Mouse (Mus musculus): ENCODE data around the gene Ralgps1.
A peak's percentile ranks its signal among the peaks of the same experiment; 100 is the strongest.
"Not testable (repeated sequence)": the region's sequence is repeated elsewhere in the genome, so short reads cannot be mapped to it uniquely, and the experiment has no call there.

The Ralgps1 gene

DNA sequence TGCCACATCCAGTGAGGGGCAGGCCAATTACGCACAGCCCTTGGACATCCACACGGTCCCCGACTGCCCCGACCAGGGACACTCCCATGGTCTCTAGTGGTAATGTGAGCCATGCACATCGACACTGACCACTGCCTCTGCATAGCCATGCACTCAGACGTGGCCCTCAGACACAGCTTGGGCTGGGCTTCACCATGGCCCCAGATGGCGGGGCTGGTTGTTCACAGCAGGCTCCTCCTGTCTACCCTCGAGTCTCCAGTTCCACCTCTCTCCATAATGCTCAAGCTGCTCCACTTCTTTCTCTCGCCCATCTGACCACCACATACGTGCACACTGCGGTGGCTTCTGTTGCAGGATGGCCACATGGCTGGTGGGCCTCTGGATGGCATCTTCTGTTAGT lies 160.0 kb downstream of the Ralgps1 start:
- DNase-seq (ENCODE audit: low read depth), result not testable (repeated sequence)

DNA sequence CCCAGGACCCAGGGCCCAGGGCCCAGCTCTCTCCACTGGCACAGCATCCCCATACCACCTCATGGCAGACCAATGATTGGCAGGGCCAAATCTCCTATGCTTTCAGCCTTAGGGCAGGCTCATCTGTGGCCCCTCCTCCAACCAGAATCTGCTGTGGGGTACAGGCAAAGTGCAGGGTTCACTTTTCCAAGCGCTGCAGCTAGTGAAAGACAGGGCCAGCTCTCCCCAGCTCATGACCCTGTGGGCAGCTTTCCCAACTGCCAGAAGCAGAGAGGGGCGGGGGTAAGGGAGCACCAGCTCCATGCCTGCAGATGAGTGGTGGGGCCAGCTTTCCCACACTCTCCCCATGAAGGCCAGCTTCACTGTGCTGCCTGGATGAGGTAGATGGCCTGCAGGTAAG lies 160.4 kb downstream of the Ralgps1 start:
- no peak for DNase-seq (ENCODE audit: low read depth)

DNA sequence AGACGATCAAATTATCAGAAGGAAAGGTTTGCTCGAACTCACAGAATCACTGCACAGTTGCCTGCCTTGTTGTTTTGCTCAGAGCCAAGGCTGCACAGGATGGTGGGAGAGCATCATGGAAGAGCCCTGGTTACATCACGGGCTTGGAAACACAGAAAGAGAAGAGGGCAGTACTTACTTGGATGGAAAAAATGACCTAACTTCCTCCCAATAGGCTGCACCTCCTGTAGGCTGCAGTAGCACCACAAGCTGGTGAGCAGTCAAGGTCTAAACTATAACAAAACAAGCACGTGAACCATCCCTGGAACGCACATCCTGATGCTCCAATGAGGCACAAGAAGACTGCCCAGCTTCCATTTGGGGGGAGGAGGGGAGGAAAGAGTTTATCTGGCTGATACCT lies 163.2 kb downstream of the Ralgps1 start:
- peak; percentile 31 for DNase-seq (ENCODE audit: low read depth)

DNA sequence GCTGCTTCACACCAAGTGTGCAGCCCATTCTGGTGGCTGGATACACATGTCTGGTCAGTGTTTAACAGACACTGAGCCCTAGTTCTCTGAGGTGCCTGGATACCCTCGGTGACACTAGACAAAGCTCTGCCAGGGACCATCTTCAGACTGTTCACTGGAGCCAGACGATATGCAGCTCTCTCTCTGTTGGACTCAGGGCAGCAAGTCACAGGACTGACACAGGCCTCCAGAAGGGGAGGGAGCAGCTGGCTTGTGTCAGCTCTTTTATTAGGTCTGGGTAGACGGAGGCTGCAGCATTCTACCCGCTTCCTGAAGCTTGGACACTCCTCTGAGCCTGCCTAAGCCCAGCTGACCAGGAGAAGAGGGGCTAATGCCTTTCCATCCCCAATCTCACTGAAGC lies 164.2 kb downstream of the Ralgps1 start:
- DNase-seq (ENCODE audit: low read depth), result no peak

DNA sequence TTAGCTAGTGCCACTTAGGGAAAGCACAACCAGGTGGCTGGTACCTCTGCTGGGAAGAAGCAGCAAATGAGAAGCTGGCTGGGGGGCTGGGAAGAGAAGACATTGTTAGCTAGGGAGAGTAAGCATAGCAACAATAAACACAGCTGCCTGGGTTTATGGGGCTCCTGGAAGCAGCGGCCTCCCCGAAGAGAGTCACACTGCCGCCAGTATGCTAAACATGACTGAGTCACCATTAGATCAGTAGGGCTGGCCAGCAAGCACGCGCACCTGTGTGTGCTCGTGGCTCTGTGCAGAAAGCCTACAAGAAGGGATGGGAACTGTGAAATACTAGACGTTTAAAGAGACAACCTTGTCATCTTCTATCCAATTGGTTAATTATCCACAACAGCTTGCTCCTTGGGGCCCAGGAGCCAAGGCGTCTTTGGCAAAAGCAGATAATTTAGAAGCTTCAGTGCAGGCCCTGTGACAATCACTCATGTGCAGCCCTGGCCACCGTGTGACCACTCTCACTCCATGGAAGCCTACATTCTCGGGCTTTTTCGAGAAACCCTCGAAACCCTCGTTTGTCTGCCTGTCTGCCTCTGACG lies 165.3 kb downstream of the Ralgps1 start:
- no peak for DNase-seq (ENCODE audit: low read depth)

DNA sequence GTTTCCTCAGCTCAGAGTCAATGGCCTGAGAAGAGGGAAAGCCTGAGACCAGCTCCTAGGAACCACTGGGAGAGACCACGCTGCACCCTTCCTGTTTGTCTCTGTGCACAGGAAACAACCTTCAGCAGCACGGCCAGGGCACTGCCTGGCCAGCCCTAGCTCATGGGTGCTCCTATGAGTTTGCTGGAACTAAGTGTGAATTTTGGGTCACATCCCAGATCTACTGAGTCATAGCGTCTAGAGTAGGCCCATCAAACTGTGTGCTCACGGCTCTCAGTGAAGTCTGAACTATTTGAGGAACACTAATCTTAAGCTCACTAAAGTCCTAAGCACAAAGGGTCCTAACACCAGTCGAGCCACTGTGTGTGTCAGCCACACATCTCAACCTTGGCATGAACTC lies 166.3 kb downstream of the Ralgps1 start:
- peak; percentile 16 for DNase-seq (ENCODE audit: low read depth)

DNA sequence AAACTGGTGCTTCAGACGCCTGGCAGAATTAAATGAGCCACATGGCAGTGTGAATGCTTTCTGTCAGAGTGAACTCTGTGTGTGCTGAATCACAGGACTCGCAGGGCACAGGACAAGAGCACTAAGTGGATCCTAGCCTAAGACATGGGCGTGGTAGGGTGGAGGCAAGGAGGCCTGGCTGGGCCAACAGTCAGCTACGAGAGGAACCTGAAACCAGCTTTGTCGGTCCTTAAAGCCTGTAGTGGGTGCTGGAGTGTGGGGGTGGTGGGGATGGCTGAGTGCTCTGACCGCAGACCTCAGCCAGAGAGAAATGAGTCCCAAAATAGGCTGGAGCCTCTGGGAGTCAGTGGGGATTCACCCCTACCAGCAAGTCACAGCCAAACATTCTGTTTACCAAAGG lies 168.0 kb downstream of the Ralgps1 start:
- no peak for DNase-seq (ENCODE audit: low read depth)

DNA sequence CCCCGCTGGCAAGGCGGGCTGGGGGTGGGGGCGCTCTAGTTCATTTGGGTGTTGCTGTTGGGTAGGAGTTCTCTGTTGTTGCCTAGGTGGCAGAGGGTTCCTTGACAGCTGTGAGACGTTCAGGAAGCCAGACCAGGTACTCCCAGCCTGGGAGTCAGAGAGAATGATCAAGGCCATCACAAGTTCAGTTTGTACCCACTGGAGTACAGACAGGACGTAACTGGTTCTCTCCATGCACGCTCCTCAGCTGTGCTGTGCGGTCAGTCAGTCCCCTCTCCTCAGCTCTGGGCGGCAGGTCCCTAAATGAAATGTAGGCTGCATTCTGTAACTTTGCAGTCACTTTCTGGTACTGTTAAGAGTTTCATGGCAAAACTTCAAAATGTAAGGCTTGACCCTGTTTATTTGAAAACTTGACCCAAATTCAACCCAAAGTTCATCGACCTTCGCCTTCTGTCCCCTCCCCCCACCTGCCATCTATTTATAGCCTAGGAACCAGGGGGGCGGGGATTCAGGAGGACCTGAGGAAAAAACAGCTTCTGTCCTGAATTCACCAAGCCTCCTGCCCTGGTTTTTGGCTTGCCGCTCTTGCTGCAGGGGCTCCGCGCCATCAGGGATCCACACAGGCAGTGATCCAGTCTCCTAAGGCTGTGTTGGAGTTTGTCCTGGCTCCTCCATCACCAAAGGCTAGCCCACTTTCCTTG lies 170.8 kb downstream of the Ralgps1 start:
- DNase-seq (ENCODE audit: low read depth), result no peak

DNA sequence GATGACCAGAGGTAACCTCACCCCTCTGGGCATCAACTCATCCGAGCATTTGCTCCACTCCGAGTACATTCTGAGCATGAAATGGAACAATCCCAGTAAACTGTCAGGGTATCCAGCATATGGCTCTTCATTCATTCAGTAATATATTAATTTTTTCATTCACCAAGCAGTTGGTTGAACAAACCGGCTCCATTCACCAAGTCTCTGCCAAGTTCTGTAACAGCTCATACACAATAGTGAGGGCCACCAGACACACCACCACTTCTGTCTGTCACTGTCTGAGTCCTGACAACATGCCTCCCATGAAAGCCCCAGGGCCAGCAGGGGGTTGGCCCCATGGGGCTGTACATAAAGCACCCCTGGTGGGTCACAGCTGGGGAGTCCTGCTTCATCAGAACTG lies 181.3 kb downstream of the Ralgps1 start:
- DNase-seq (ENCODE audit: low read depth), result no peak

DNA sequence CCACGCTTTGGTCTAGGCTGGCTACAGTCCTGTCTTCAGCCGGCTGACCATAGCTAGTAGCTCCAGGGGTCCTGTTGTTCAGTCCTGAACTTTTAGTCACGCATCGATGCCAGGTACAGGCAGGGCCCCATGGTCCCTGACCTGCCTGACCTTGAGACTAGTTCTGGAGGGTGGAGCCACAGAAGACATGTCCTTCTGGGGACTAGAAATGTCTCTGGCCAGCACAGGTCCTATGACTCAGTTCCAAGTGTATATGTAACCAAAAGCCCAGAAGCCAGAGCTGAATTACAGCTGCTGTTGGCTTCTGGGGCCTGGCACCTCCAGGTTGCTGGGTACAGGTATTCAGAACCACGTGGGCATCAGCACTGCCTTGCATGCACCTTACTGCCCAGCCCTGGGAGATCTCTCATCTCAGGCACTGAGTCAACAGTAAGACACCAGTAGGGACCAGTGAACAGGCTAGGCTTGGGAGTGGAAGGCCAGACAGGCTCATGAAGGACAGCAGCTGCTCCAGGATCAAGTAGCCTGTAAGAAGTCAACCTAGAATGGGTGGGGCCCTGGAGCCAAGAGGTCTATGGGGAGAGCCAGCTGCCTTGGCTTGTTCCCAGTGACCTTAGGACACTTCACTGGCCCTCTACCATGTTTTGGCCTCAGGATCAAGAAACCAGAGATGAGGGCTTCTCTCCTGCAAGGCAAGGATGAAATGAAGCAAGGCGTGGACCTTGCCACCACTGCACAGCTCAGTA lies 182.2 kb downstream of the Ralgps1 start:
- DNase-seq (ENCODE audit: low read depth), result no peak

DNA sequence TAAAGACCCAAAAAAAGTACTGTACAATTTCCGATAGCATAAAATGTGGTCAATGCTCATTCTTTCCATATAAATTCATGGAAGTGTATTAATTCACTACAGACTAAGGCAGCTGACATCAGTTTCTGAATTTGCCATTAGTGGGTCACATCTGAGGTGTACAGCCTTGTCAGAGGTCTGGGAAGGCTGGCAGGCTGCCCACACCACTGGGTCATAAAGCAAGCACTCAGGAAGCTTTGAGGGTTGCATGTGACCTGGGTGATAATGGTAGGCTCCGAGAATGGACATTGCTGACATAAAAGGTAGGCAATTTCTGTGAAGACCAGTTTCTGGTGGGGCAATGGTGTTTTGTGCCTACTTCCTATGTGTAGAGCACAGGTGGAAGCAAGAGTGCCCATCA lies 183.4 kb downstream of the Ralgps1 start:
- DNase-seq (ENCODE audit: low read depth), result peak; percentile 81

DNA sequence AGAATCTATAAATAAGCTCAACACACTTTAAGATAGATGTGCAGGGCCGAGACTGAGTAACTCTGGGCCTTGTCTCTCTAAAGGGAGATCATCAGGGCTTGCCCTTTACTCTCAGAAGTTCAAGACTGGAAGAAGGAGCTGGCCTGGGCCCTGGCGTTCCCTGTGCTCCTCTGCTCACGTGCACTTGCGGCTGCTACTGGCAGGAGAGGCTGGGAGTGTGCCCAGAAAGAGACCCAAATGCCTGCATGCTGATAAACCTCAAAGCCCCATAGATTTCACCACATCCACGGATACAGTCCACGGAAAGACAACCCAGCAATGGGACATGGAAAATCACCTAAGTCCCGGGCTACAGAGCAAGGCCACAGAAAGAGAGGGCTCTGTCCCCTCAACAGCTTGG lies 184.8 kb downstream of the Ralgps1 start:
- DNase-seq (ENCODE audit: low read depth), result no peak

DNA sequence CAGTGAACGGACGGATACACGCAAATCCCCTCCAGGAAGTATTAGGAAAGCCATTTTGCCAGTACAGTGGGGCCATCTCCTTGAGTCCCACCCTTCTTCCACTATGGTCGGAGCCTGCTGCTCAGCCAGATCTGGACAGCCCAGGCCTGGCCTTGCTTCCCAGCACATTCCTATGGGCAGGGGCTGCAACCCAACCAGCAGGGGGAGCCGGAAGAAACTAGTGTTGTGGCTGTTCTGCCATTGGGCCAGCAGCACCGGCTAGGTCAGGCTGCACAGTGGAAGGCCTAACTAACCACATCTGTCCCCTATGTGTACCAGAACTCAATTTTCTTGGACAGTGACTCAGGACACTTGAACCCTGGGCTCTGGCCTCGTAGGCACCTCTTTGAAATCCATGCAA lies 186.0 kb downstream of the Ralgps1 start:
- DNase-seq (ENCODE audit: low read depth), result peak; percentile 53

DNA sequence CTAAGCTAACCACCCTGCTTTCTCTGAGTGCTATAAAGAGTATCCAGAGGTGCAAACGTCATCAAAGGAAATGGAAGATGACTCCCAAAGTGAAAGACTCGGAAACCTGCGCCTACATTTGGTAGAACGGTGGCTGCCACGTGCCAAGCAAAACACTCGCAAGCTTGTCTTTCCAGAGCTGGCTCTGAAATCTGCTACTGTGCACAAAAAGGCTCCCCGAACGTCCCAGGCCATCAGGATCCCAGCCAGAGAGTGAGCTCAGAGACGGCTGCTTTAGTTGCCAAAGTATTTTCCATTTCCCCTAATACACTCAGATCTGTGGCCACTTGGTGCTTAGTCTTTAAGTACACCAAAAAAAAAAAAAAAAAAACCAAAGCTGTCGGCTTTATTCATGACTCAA lies 186.6 kb downstream of the Ralgps1 start:
- no peak for DNase-seq (ENCODE audit: low read depth)

DNA sequence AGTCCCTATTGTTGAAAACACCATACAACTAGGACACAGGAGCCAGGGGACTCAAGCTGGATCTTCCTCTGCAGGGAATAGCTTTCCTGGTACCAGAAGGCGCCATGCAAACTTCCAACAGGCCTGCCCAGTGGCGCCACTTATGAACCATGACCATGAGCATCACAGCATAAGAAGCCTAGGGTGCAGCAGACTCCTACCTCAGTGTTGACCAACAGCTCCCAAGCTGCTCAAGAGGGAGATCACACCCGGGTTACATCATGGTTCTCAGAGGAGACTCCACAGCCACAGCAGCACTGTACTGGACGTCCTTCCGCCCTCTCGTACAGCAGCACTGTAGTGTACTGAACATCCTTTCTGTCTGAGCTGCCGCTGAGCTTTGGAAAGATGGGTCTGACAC lies 188.0 kb downstream of the Ralgps1 start:
- no peak for DNase-seq (ENCODE audit: low read depth)

DNA sequence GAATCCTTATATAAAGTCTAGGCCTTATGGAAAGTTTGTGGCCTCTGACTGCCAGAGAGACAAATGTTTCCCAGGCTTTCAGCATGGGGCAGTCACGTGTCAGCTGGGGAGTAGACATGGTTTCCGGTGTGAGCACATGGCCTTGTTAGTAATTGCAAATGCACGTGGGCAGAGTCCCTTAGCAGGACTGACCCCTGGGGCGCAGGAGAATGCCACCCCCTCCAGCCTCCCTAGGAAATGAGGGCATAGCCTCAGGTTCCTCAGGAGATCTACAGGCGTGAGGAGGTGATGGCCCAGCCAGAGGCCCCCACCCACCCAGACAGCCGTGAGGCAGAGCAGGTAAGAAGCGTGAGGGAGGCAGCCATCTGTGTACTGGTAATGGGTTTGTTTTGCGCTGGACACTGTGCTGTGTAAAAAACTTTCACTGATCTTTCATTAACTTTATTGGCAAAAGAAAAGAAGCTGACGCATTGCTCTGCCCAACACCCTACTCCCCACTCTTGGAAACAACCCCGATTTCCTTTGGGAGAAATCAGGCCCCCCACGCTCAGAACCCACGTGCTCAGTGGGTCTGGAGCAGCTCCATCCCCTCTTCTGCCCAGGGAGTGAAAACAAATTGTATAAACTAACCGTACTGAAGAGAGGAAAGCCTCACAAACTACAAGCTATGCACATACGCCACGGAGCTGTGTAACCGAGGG lies 191.2 kb downstream of the Ralgps1 start:
- no peak for DNase-seq (ENCODE audit: low read depth)

DNA sequence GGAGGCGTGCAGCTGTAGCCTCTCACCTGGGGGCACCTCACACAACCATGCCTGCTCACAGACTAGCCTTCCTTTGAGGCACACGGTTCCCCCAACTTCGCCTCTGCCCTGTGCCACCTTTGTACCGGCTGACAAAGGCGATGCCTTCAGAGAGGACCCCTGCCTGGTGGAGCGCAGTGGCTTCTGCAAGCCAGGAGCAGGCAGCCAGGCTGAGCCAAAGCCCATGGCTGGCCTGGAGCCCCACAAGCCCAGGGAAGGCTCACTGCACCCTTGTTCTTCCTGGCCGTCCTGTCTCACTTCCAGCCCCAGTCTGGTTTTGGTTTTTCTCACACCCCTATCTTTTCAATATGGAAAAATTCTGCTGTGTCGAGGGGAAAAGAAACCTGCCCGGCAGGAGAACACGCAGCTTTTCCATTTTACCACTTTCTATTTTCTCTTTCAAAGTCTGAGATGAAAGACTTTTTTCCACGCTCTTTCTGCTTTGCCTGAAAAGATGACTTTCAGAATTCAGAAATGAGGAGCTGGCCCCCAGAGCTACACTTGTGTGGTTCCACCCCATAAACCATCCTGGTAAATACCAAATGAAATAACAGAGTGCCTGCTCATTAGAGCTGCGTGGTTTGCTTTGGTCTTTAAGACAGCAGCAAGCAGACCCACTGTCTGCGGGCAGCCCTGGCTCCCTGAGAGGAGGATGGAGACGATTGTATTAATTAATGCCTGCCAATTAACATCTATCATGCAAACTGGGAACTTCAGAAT lies 191.9 kb downstream of the Ralgps1 start:
- DNase-seq (ENCODE audit: low read depth), result no peak

DNA sequence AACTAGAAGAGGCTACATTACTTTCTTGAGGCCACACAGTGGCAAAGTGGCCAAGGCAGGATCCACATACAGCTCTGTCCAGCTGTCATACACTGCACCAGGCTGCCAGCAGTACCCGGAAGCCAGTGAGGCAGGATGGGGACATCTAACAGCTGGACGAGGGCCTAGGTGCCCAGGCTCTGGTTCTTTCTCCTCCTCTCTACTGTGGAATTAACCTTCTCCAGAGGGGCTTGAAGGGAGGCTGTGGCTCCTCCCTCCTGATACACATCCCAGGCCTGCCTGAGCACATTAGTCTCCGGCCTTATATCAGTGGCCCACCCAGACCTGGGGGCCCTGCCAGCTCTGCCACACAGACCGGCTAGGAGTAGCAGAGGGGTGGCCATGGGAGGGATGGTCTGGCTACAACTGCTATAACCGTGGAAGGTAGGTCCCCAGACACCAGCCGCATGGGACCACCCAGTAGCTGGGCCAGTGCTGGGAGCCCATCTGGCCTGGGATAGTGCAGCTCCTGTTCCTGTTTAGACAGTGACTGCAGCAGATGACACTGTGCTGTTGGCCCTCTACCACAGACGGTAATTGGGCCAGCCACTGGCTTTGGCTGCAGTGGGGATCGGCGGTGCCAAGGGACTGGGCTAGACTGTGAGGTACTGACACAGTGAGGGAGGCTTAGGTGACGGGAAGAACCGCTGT lies 192.9 kb downstream of the Ralgps1 start:
- DNase-seq (ENCODE audit: low read depth), result no peak

DNA sequence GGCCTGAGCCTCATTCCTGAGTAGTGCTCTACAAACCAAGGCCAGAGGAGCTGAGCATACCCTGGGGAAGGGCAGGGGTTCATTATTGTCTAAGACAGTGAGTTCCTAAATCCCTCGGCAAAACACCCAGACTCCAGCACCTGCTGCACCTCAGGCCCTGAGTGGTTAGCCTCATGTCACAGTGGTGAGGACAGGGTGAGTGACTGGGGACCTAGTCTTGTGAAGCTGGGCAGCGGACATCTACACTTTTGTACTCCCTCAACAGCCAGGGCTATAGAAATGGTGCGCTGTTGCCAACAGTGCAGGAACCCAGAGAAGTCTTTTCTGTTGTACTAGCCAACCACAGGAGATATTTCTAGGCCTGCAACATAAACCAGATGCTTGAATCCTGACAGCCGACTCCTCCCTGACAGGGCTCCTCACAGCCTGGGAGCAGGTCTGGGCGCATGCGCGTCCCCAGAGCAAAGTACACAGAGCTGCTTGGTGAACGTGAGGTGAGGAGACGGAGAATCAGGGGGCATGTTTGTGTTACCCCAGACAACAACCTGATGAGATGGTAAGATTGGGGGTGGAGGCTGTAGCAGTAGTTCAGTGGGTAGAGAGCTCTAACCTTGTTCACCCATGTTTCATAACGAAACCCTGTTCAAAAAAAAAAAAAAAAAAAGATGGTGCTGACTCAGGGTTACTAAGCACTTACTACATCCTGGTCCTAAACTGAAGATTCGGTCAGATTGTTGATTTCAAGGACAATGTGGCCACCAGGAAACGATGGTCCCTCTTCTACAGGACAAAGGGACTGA lies 193.6 kb downstream of the Ralgps1 start:
- DNase-seq (ENCODE audit: low read depth), result peak; percentile 67

DNA sequence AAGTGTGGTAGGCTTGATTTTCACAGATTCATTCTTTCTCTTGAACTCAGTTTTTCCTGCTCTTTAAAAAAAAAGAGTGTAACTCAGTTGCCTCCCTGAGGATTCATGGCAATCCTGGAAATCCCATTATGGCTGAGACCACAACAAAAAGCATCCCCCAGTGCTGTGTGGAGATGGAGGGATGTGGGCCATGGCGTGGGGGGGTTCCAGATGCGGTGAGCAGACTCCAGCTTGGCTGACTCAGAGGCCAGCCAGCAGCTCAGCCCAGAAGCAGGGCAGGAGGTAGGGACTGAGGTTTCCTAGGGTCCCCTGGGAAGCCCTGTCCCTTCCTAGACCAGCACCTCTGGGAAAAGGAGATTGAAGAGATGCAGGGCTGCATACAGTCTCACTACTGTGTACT lies 194.4 kb downstream of the Ralgps1 start:
- peak; percentile 29 for DNase-seq (ENCODE audit: low read depth)

DNA sequence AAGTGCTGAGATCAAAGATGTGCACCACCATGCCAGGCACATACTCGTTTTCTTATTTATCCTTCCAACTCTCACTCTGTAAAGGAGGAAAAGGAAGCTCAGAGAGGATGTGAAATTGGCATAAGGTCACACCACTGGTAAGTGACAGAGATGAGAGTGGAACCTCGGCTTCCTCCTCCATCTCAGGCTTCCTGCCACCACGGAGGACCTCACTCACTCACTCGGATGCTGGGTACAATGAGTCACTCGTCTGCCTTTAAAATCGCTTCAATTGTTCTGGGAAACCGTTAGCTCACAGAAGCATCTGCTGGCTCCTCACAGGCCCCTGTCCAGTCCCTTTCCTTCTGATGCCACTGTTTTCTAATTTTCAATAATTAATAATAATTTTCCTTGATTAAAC lies 194.8 kb downstream of the Ralgps1 start:
- DNase-seq (ENCODE audit: low read depth), result peak; percentile 93

All from 416B (cell line).